Mouse (Mus musculus): ENCODE measurements at regions not wholly inside any gene's neighbourhood (a gene's known extent, or its start where the extent isn't known, plus 50 kb on each side); places are given as distances from the start of the nearest gene placed in this dataset.

- 19% methylated on average over 9 of the region's 9 CpGs for WGBS
- Histone ChIP-seq H3K4me1 (ENCODE audit: insufficient read depth) (peaks cover 5% of the 10 kb centered on the region; the same call in 1 of the 2 replicates), H3K27ac (ENCODE audit: low read depth) (peak overlapping the region; percentile 24; the same call in 1 of the 2 replicates), H3K9me3 (ENCODE audit: low read depth, low read length) (no peaks in the 10 kb centered on the region), H3K36me3 (ENCODE audit: insufficient read depth) (no peaks in the 10 kb centered on the region), H3K9ac (no peak overlapping the region), H3K4me3 (ENCODE audit: low read depth, low read length) (no peak overlapping the region), H3K27me3 (ENCODE audit: insufficient read depth, low read length) (no peaks in the 10 kb centered on the region), H3K4me2 (no peak overlapping the region)
- DNase-seq (no peak), ATAC-seq (ENCODE audit: insufficient read depth) (no peak)
- TF ChIP-seq CTCF (IDR thresholded peaks at IDR 0.05; ENCODE audit: low read depth), result no peak
Observed at GRCm38 (mm10) chr8:8867126-8867777, 176.9 kb upstream of the Arglu1 start.

DNA sequence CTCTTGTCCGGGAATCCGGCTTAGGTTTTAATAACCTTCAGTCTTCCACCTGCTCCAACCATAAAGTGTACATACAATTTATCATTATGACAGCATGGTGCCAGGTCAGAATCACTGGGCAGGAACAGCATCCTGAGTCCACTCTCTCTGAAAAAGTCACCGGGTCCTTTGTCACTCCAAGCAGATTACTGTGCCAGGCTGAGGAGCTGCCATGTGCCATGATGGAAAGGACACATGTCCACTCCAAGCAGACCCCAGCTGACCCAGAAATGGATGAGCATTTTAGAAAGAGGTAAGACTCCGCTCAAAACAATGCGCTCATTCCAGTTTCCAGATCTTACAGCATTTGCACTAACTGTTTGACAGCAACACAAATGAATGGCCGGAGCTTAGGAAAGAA lies 172.4 kb upstream of the Arglu1 start:
- H3K9ac ChIP-seq, result no peak overlapping the region
- H3K9me3 ChIP-seq (ENCODE audit: low read depth, low read length), result no peaks in the 10 kb centered on the region
- no peak overlapping the region for H3K4me3 ChIP-seq (ENCODE audit: low read depth, low read length)
- no peak overlapping the region for H3K4me2 ChIP-seq
- no peak for TF ChIP-seq CTCF (IDR thresholded peaks at IDR 0.05; ENCODE audit: low read depth)
- peaks cover 5% of the 10 kb centered on the region; the same call in 1 of the 2 replicates for H3K4me1 ChIP-seq (ENCODE audit: insufficient read depth)
- H3K36me3 ChIP-seq (ENCODE audit: insufficient read depth), result no peaks in the 10 kb centered on the region
- 83% methylated on average over 6 of the region's 6 CpGs for WGBS
- H3K27me3 ChIP-seq (ENCODE audit: insufficient read depth, low read length), result no peaks in the 10 kb centered on the region
- ATAC-seq (ENCODE audit: insufficient read depth) (no peak), DNase-seq (no peak)
- H3K27ac ChIP-seq (ENCODE audit: low read depth), result no peak overlapping the region

DNA sequence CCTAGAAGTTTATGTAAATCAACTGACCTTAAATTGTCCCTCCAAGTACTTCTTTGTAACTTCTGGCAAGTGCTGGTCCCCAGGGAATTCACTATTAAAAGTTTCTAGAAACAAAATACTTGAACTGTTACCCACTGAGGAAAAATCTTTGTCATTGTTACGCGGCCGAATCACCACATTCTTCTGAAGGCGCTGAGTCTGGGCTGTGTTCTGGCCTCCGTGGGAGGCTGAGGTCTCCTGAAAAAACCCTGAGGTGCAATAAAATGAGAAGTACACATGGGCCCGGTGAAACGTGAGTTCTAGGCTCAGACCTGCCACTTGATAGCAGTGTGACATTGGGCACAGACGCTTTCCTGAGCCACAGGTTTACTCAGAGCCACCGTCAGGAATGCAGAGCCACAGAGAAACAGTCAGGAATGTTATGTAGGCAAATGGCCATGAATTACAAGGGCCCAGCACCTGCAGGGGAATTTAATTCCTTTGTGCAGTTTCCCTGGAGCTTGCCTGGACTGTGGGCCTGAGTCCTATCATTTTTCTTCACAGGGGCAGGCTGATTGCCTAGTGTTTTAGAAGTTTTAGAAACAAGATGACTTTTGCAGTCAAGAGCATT lies 171.1 kb upstream of the Arglu1 start:
- DNase-seq (no peak), ATAC-seq (ENCODE audit: insufficient read depth) (no peak)
- no peak for TF ChIP-seq CTCF (IDR thresholded peaks at IDR 0.05; ENCODE audit: low read depth)
- Histone ChIP-seq H3K4me1 (ENCODE audit: insufficient read depth) (no peaks in the 10 kb centered on the region), H3K27me3 (ENCODE audit: insufficient read depth, low read length) (no peaks in the 10 kb centered on the region), H3K27ac (ENCODE audit: low read depth) (no peak overlapping the region), H3K4me2 (no peak overlapping the region), H3K9me3 (ENCODE audit: low read depth, low read length) (no peaks in the 10 kb centered on the region), H3K4me3 (ENCODE audit: low read depth, low read length) (no peak overlapping the region), H3K36me3 (ENCODE audit: insufficient read depth) (no peaks in the 10 kb centered on the region), H3K9ac (no peak overlapping the region)
- 63% methylated on average over 9 of the region's 9 CpGs for WGBS

- no peak overlapping the region for H3K4me3 ChIP-seq (ENCODE audit: low read depth, low read length)
- no peak overlapping the region for H3K4me2 ChIP-seq
- DNase-seq (peak; percentile 7), ATAC-seq (ENCODE audit: insufficient read depth) (no peak)
- H3K9ac ChIP-seq, result no peak overlapping the region
- H3K4me1 ChIP-seq (ENCODE audit: insufficient read depth), result no peaks in the 10 kb centered on the region
- no peak for TF ChIP-seq CTCF (IDR thresholded peaks at IDR 0.05; ENCODE audit: low read depth)
- H3K27me3 ChIP-seq (ENCODE audit: insufficient read depth, low read length), result no peaks in the 10 kb centered on the region
- H3K27ac ChIP-seq (ENCODE audit: low read depth), result no peak overlapping the region
- no peaks in the 10 kb centered on the region for H3K36me3 ChIP-seq (ENCODE audit: insufficient read depth)
- no peaks in the 10 kb centered on the region for H3K9me3 ChIP-seq (ENCODE audit: low read depth, low read length)
- WGBS, result 30% methylated on average over 3 of the region's 3 CpGs
Observed at GRCm38 (mm10) chr8:8858636-8859035, 168.3 kb upstream of the Arglu1 start.

- no peaks in the 10 kb centered on the region for H3K27me3 ChIP-seq (ENCODE audit: insufficient read depth, low read length)
- WGBS, result 21% methylated on average over 7 of the region's 7 CpGs
- ATAC-seq (ENCODE audit: insufficient read depth), result 0 out of 2 replicates have a peak, but pooled peaks have one; percentile 59
Observed at GRCm38 (mm10) chr8:8852656-8853366, 162.5 kb upstream of the Arglu1 start.

DNA sequence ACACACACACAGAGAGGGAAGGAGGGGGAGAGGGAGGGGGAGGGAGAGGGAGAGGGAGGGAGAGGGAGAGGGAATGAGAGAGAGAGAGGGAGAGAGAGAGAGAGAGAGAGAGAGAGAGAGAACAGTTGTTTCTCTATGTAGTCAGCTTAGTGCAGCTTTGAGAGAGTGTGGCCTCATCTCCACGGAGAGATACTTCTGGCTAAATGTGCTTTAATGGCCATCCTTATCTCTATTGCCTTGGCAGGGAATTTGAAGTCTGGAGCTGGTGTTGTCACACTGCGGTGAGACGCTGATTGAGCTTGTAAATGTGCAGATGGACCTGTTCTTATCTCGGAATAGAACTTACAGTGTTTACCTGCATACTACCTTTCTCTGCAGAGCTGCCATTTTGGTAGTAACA lies 160.9 kb upstream of the Arglu1 start:
- ATAC-seq (ENCODE audit: insufficient read depth), result peak; percentile 42; the same call in 1 of the 2 replicates
- Histone ChIP-seq H3K36me3 (ENCODE audit: insufficient read depth) (no peaks in the 10 kb centered on the region), H3K9ac (no peak overlapping the region), H3K4me1 (ENCODE audit: insufficient read depth) (peaks cover 9% of the 10 kb centered on the region), H3K27me3 (ENCODE audit: insufficient read depth, low read length) (no peaks in the 10 kb centered on the region), H3K27ac (ENCODE audit: low read depth) (no peak overlapping the region), H3K4me2 (no peak overlapping the region), H3K4me3 (ENCODE audit: low read depth, low read length) (no peak overlapping the region), H3K9me3 (ENCODE audit: low read depth, low read length) (no peaks in the 10 kb centered on the region)
- DNase-seq, result peak; percentile 19
- 15% methylated on average over 4 of the region's 4 CpGs for WGBS
- TF ChIP-seq CTCF (IDR thresholded peaks at IDR 0.05; ENCODE audit: low read depth), result no peak

More at GRCm38 (mm10) chr8:8852656-8853366, 162.5 kb upstream of the Arglu1 start:
- no peaks in the 10 kb centered on the region for H3K36me3 ChIP-seq (ENCODE audit: insufficient read depth)
- H3K4me3 ChIP-seq (ENCODE audit: low read depth, low read length), result no peak overlapping the region
- no peaks in the 10 kb centered on the region for H3K9me3 ChIP-seq (ENCODE audit: low read depth, low read length)
- no peak overlapping the region for H3K4me2 ChIP-seq
- H3K9ac ChIP-seq, result no peak overlapping the region
- peak; percentile 30 for DNase-seq
- no peak overlapping the region for H3K27ac ChIP-seq (ENCODE audit: low read depth)
- TF ChIP-seq CTCF (IDR thresholded peaks at IDR 0.05; ENCODE audit: low read depth), result no peak
- peaks cover 9% of the 10 kb centered on the region for H3K4me1 ChIP-seq (ENCODE audit: insufficient read depth)

DNA sequence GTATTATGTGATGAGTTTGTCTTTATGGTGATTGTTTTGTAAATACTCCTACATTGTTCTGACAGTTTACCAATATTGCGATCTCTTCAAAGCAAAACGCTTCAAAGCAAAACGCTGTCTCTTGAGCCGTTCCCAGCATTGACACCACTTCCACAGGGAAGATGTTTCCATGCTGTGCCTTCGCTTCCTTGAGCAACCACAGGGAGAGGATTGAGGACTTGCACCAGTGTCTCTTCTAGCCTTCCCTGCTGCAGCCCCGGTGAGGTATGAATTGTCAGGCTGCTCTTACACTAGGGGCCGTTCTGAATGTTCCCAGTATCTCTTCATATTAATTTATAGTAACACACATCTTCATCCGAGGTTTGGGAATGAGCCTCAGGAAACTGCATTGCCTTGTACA lies 160.4 kb upstream of the Arglu1 start:
- no peak overlapping the region; the same call in 1 of the 2 replicates for H3K4me2 ChIP-seq
- H3K4me1 ChIP-seq (ENCODE audit: insufficient read depth), result peaks cover 9% of the 10 kb centered on the region
- TF ChIP-seq CTCF (IDR thresholded peaks at IDR 0.05; ENCODE audit: low read depth), result no peak
- H3K27ac ChIP-seq (ENCODE audit: low read depth), result no peak overlapping the region
- no peak overlapping the region for H3K9ac ChIP-seq
- no peaks in the 10 kb centered on the region for H3K36me3 ChIP-seq (ENCODE audit: insufficient read depth)
- no peak overlapping the region for H3K4me3 ChIP-seq (ENCODE audit: low read depth, low read length)
- DNase-seq (peak; percentile 48), ATAC-seq (ENCODE audit: insufficient read depth) (peak; percentile 29; the same call in 1 of the 2 replicates)
- H3K27me3 ChIP-seq (ENCODE audit: insufficient read depth, low read length), result no peaks in the 10 kb centered on the region
- 33% methylated on average over 8 of the region's 8 CpGs for WGBS
- H3K9me3 ChIP-seq (ENCODE audit: low read depth, low read length), result no peaks in the 10 kb centered on the region
